In genomic region chr3:89101812-89102494, GRCm38 (mm10) we compare ENCODE assay signal across 8 mouse cellular contexts. TPM values are rescaled to one million over a fixed set of nuclear protein-coding genes. Genes with fewer than 3 reads are reported as not detected.
DNase-seq lines count a peak whose midpoint lies in the region; ATAC-seq and TF ChIP-seq lines count a peak whose summit lies in the region.

Gene Fdps (minus strand): TSS chr3:89101959.

- H3K4me3 ChIP-seq in bone marrow, adult 2 months (replicated peaks; ENCODE audit: control insufficient read depth, low read depth, low read length) = peak within 1 kb of the TSS; percentile 73
- H3K4me3 ChIP-seq in embryonic facial prominence, embryonic 15.5 days (replicated peaks) = peak within 1 kb of the TSS; percentile 74
- peak within 1 kb of the TSS; percentile 68 for H3K4me3 ChIP-seq in limb, embryonic 14.5 days (replicated peaks; ENCODE audit: low read length)
- H3K4me3 ChIP-seq in midbrain, postnatal 0 days (ENCODE audit: low read depth, low read length) = peak within 1 kb of the TSS; percentile 60

- peak; percentile 99 for ATAC-seq in embryonic facial prominence, embryonic 15.5 days (ENCODE audit: insufficient number of reproducible peaks, low FRiP score, low TSS enrichment, low read depth)
- peak; percentile 99 for ATAC-seq in limb, embryonic 14.5 days (ENCODE audit: low FRiP score, low read depth)
- peak; percentile 99 for ATAC-seq in midbrain, postnatal 0 days (ENCODE audit: low FRiP score)

- peak; percentile 100 for DNase-seq in 416B (ENCODE audit: low read depth)
- peak; percentile 97 for DNase-seq in heart, adult 8-10 months (ENCODE audit: low spot score)
- DNase-seq in kidney, adult 9 months = peak; percentile 99
- DNase-seq in limb, embryonic 14.5 days (ENCODE audit: low spot score) = peak; percentile 99
- peak; percentile 100 for DNase-seq in midbrain, postnatal 0 days (ENCODE audit: low spot score)
- DNase-seq in spleen, postnatal 14 days (ENCODE audit: low spot score in 2 of 2) = peak; percentile 82 to 88

- peaks cover 30% of the 10 kb centered on the region for H3K36me3 ChIP-seq in embryonic facial prominence, embryonic 15.5 days
- peaks cover 35% of the 10 kb centered on the region for H3K36me3 ChIP-seq in limb, embryonic 14.5 days (ENCODE audit: control insufficient read depth, insufficient read depth, low read length)
- H3K36me3 ChIP-seq in midbrain, postnatal 0 days (ENCODE audit: insufficient read depth, low read length) = peaks cover 12% of the 10 kb centered on the region

- H3K27me3 ChIP-seq in embryonic facial prominence, embryonic 15.5 days = no peaks in the 10 kb centered on the region
- H3K27me3 ChIP-seq in limb, embryonic 14.5 days (ENCODE audit: control insufficient read depth, insufficient read depth, low read length) = no peaks in the 10 kb centered on the region
- H3K27me3 ChIP-seq in midbrain, postnatal 0 days (ENCODE audit: insufficient read depth, low read length) = no peaks in the 10 kb centered on the region

- peak; percentile 14; the same call in 1 of the 2 replicates for TF ChIP-seq CTCF in bone marrow, adult 2 months (IDR thresholded peaks at IDR 0.05; ENCODE audit: control insufficient read depth, insufficient read depth, low read length)
- peak; percentile 55 for TF ChIP-seq CTCF in midbrain, postnatal 0 days (IDR thresholded peaks at IDR 0.05)

- no peaks in the 10 kb centered on the region for H3K9me3 ChIP-seq in embryonic facial prominence, embryonic 15.5 days (replicated peaks)
- no peaks in the 10 kb centered on the region for H3K9me3 ChIP-seq in limb, embryonic 14.5 days (ENCODE audit: control insufficient read depth, low read length)
- no peaks in the 10 kb centered on the region for H3K9me3 ChIP-seq in midbrain, postnatal 0 days (ENCODE audit: low read length)

- H3K4me1 ChIP-seq in bone marrow, adult 2 months (ENCODE audit: control insufficient read depth, insufficient read depth, low read length) = peaks cover 1% of the 10 kb centered on the region; the same call in 1 of the 2 replicates
- H3K4me1 ChIP-seq in embryonic facial prominence, embryonic 15.5 days = peaks cover 31% of the 10 kb centered on the region
- H3K4me1 ChIP-seq in limb, embryonic 14.5 days (ENCODE audit: control insufficient read depth, insufficient read depth, low read length) = peaks cover 8% of the 10 kb centered on the region
- H3K4me1 ChIP-seq in midbrain, postnatal 0 days (ENCODE audit: insufficient read depth, low read length) = peaks cover 11% of the 10 kb centered on the region; the same call in 1 of the 2 replicates

- peak within 1 kb of the TSS; percentile 85 for H3K4me2 ChIP-seq in embryonic facial prominence, embryonic 15.5 days (replicated peaks)
- H3K4me2 ChIP-seq in limb, embryonic 14.5 days (replicated peaks; ENCODE audit: low read depth, low read length, severe bottlenecking) = peak within 1 kb of the TSS; percentile 78
- peak within 1 kb of the TSS; percentile 88 for H3K4me2 ChIP-seq in midbrain, postnatal 0 days (ENCODE audit: low read depth, low read length, poor library complexity, severe bottlenecking)

- under 1% methylated on average over 26 of the region's 26 CpGs for WGBS in bone marrow, adult 2 months
- under 1% methylated on average over 26 of the region's 26 CpGs for WGBS in embryonic facial prominence, embryonic 15.5 days
- under 1% methylated on average over 26 of the region's 26 CpGs for WGBS in limb, embryonic 14.5 days
- WGBS in midbrain, postnatal 0 days = under 1% methylated on average over 26 of the region's 26 CpGs

- H3K9ac ChIP-seq in embryonic facial prominence, embryonic 15.5 days = peak within 1 kb of the TSS; percentile 44
- peak within 1 kb of the TSS; percentile 54 for H3K9ac ChIP-seq in limb, embryonic 14.5 days (ENCODE audit: low read depth, low read length, severe bottlenecking)
- peak within 1 kb of the TSS; percentile 52 for H3K9ac ChIP-seq in midbrain, postnatal 0 days (replicated peaks; ENCODE audit: low read length, poor library complexity, severe bottlenecking)

- TF ChIP-seq POLR2A in bone marrow, adult 2 months (IDR thresholded peaks at IDR 0.05; ENCODE audit: borderline replicate concordance, control insufficient read depth, low read depth, low read length) = peak; percentile 42; the same call in 1 of the 2 replicates
- TF ChIP-seq POLR2A in limb, embryonic 14.5 days (IDR thresholded peaks at IDR 0.05; ENCODE audit: borderline replicate concordance, extremely low read depth, insufficient read depth, insufficient read length) = no peak

- H3K27ac ChIP-seq in bone marrow, adult 2 months (ENCODE audit: control insufficient read depth, insufficient read depth, low read depth, low read length, poor library complexity) = peak within 1 kb of the TSS; percentile 12
- H3K27ac ChIP-seq in embryonic facial prominence, embryonic 15.5 days (replicated peaks) = peak within 1 kb of the TSS; percentile 74
- H3K27ac ChIP-seq in limb, embryonic 14.5 days (replicated peaks; ENCODE audit: low read depth, low read length) = peak within 1 kb of the TSS; percentile 53; the same call in 1 of the 2 replicates
- peak within 1 kb of the TSS; percentile 57 for H3K27ac ChIP-seq in midbrain, postnatal 0 days (ENCODE audit: low read depth, low read length)

RNA-seq across cellular contexts. Expression of gene Fdps, which starts in this region (rescaled TPM):
- 21.7 and 30.3 TPM in 2 replicates for polyA plus RNA-seq in bone marrow, adult 2 months (2011; ENCODE audit: insufficient read depth, insufficient read length, low replicate concordance, missing spikeins)
- polyA plus RNA-seq in embryonic facial prominence, embryonic 15.5 days (2015; fragmentation: Nextera tagmentation; extraction: Ambion mirVana) = 239 and 242 TPM in 2 replicates
- 10 to 100 TPM; 20.8 to 23.2 (median 22.3) TPM for total RNA-seq in heart, adult 8-10 months (2022)
- polyA plus RNA-seq in limb, embryonic 14.5 days (2012; rRNA removed) = 118 and 119 TPM in 2 replicates
- polyA plus RNA-seq in limb, embryonic 14.5 days (2014; fragmentation: Nextera tagmentation; extraction: Ambion mirVana) = 172 and 215 TPM in 2 replicates
- 382 and 401 TPM in 2 replicates for total RNA-seq in midbrain, postnatal 0 days (2014; rRNA removed)
- 407 and 423 TPM in 2 replicates for polyA plus RNA-seq in midbrain, postnatal 0 days (2015; fragmentation: Nextera tagmentation; extraction: Ambion mirVana)

Comparison
In these comparisons a context has a peak if more than half of its experiments do, and no peak if none do; other contexts are left out.
1. Peak in every context shown above with its lines: DNase-seq, ATAC-seq, H3K4me3 ChIP-seq and H3K27ac ChIP-seq.
2. RNA of gene Fdps (total RNA-seq): 382 to 401 TPM in midbrain, postnatal 0 days; 20.8 to 23.2 TPM in heart, adult 8-10 months; every median in the first group is over 10 times any median in the second.
3. H3K27ac ChIP-seq: peak in every context shown above with its lines; median percentile 74 in embryonic facial prominence, embryonic 15.5 days; 57 in midbrain, postnatal 0 days; 53 in limb, embryonic 14.5 days; 12 in bone marrow, adult 2 months.